Mouse (Mus musculus) hindbrain, embryonic 10.5 days (tissue): ENCODE data around the gene Tmem221. TPM values are rescaled to one million over a fixed set of nuclear protein-coding genes. Genes with fewer than 3 reads are reported as not detected.

Experiments
- DNase-seq: peaks from one replicate; pipeline ENCODE4 v3.0.0-alpha.2; 2017; ENCODE audit warnings: low spot score
- H3K27ac ChIP-seq: fragments of 300-500 bp; sonication (generic); 2 replicates; pipeline ENCODE4 v1.5.1; 2016; ENCODE audit warnings: mild to moderate bottlenecking, moderate library complexity
- H3K27me3 ChIP-seq: fragments of 300-500 bp; sonication (generic); 2 replicates; pipeline ENCODE4 v1.6.1; 2016; ENCODE audit warnings: mild to moderate bottlenecking; ENCODE audit not compliant: poor library complexity, insufficient read depth, severe bottlenecking
- H3K36me3 ChIP-seq: fragments of 300-500 bp; sonication (generic); 2 replicates; pipeline ENCODE4 v1.6.1; 2016; ENCODE audit warnings: mild to moderate bottlenecking, moderate library complexity
- H3K4me1 ChIP-seq: fragments of 300-500 bp; sonication (generic); replicated peaks from 2 replicates; pipeline ENCODE4 v1.6.1; 2016; ENCODE audit warnings: mild to moderate bottlenecking
- H3K4me3 ChIP-seq: fragments of 300-500 bp; sonication (generic); 2 replicates; pipeline ENCODE4 v1.5.1; 2016; ENCODE audit warnings: mild to moderate bottlenecking, moderate library complexity
- H3K9me3 ChIP-seq: fragments of 300-500 bp; sonication (generic); 2 replicates; pipeline ENCODE4 v1.6.1; 2016; ENCODE audit warnings: mild to moderate bottlenecking, moderate library complexity
- WGBS: fragments of 180-500 bp; shearing (Covaris S2); methylation state at CpG from one replicate; pipeline ENCODE4 v1.1.7; 2016; 5-methylcytosine and 5-hydroxymethylcytosine counted together
- polyA plus RNA-seq: library from polyadenylated mRNA; unstranded; fragments of >200 nt; fragmentation: Nextera tagmentation; extraction: Ambion mirVana; gene quantifications from 2 replicates; pipeline ENCODE4 v1.2.1, GENCODE M21; 2016

Tmem221 gene
- polyA plus RNA-seq, 1 experiment from 2014 or later: 0.18 TPM

DNA sequence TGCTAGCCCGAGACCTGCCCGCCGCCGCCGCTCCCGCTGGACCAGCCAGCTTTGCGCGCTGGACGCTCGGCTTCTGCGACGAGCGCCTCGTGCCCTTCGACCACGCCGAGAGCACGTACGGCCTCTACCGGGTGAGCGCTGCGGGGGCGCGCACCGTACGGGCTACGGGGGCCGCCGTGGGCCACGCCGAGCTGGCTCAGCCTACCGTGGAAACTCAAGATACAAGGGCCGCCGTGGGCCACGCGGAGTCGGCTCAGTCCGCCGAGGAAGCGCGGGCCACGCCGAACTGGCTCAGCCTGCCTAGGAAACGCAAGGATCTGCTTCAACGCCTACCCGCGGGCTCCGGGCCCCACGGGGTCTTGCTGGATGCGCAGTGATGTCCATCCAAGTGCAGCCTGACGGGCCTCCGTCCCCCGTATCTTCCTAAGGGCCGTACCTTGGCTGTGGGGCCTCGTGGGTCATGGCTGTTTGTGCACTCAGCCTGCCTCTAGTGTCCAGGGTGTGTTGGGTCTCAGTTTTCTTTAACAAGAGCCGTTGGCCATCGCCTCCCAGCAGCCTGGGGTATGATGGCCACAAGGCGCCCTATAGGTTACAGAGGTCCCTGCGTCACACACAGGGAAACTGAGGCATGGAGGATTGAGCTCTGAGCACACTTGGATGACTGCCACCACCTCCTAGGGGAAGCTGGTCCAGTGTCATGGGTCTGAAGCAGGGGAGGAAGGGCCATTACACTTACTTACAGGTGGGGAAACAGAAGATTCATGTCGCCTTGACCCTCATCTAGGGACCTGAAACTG, 33.9 kb upstream of the Tmem221 start:
- Histone ChIP-seq H3K9me3 (no peaks in the 10 kb centered on the region), H3K36me3 (peaks cover 19% of the 10 kb centered on the region), H3K27ac (peak overlapping the region; percentile 99), H3K27me3 (peaks cover 12% of the 10 kb centered on the region), H3K4me3 (peak overlapping the region; percentile 91), H3K4me1 (peaks cover 51% of the 10 kb centered on the region)
- WGBS: 6% methylated on average over 60 of the region's 60 CpGs
- no peak for DNase-seq

DNA sequence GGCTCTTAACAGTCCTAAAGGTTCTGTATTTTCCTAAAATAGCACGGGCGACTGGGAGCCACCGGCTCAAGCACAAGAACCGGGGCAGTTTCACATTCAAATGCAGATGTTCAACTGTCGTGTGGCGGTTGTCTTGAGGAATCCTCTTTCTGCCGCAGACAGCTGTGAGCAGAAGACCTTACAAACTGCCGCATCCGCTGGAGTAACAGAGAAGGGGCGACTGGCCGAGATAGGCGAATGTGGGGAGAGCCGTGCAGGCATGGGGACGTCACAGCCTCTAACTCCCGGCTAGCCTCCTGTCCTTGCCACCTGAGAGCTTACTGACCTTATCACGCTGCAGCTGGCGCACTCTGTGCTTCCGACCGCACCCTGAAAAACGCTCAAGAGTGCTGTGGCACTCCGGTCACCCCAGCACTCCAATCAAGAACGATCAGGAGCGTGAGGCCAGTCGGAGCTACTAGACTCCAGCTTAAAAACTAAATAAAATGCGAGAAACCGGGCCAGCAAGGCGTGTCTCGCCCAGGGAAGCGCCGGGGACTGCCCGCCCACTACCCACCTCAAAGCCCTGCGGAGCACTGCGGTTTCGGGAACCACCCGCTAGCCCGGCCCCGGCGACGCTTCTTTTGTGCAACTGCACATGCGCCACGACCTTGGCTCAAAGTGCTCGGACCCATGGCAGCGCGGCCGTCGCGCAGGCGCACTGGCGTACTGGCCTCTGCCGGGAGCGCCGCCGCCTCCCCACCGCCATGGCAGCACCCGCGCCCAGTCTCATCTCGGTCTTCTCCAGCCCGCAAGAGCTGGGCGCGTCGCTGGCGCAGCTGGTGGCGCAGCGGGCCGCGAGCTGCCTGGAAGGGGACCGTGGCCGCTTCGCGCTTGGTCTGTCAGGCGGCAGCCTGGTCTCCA, 33.1 kb upstream of the Tmem221 start, which contains the start of gene Pgls:
Pgls (plus strand) TSS at position 706 of the 903 bp plus-strand sequence.
- H3K4me1 ChIP-seq: peaks cover 51% of the 10 kb centered on the region
- H3K9me3 ChIP-seq: no peaks in the 10 kb centered on the region
- H3K27me3 ChIP-seq: peaks cover 12% of the 10 kb centered on the region
- peak; percentile 96 for DNase-seq
- H3K27ac ChIP-seq: peak within 1 kb of the TSS; percentile 99
- under 1% methylated on average over 71 of the region's 71 CpGs for WGBS
- H3K36me3 ChIP-seq: peaks cover 25% of the 10 kb centered on the region
- H3K4me3 ChIP-seq: peak within 1 kb of the TSS; percentile 91

DNA sequence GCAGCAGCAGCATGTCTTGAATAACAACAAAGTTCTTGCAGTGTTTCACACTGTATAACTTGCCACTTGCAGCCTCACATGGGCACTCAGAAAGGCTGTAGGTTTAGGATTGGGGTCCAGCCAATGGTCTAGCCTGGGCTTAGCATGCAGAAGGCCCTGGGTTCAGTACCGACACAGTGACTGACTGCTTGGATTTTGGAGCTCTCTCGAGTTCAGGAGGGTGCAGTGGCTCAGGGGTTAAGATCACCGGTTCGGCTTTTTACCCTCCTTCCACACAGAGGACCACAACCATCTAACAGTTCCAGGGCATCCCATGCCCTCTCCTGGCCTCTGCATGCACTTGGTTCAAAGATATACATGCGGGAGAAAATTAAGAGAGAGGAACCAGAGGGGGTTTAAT, 32.3 kb upstream of the Tmem221 start:
- Histone ChIP-seq H3K27me3 (peaks cover 12% of the 10 kb centered on the region), H3K9me3 (no peaks in the 10 kb centered on the region), H3K36me3 (peaks cover 30% of the 10 kb centered on the region), H3K4me3 (peak overlapping the region; percentile 91), H3K4me1 (peaks cover 50% of the 10 kb centered on the region), H3K27ac (peak overlapping the region; percentile 99; the same call in 1 of the 2 replicates)
- no peak for DNase-seq
- 26% methylated on average over 5 of the region's 5 CpGs for WGBS

DNA sequence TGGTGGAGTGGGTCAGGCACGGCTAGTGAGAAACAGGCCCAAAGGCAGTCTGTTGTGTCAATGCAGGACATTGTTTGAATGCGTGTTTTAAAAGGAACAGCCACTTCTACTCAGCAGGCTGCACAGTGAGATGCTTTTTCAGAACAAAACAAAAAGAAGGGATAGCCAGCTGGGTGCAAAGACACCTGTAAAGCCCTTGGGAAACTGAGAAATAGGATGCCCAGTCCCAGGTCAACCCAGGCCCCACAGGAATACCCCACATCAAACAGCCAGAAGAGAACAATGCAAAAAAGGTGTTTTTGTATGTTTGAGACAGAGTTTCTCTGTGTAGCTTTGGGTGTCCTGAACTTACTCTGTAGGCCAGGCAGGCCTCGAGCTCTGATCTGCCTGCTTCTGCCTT, 30.1 kb upstream of the Tmem221 start:
- WGBS: 67% methylated on average over 3 of the region's 3 CpGs
- Histone ChIP-seq H3K4me1 (peaks cover 31% of the 10 kb centered on the region), H3K36me3 (peaks cover 37% of the 10 kb centered on the region), H3K27ac (no peak overlapping the region), H3K9me3 (no peaks in the 10 kb centered on the region), H3K27me3 (peaks cover 18% of the 10 kb centered on the region), H3K4me3 (no peak overlapping the region)
- DNase-seq: no peak

DNA sequence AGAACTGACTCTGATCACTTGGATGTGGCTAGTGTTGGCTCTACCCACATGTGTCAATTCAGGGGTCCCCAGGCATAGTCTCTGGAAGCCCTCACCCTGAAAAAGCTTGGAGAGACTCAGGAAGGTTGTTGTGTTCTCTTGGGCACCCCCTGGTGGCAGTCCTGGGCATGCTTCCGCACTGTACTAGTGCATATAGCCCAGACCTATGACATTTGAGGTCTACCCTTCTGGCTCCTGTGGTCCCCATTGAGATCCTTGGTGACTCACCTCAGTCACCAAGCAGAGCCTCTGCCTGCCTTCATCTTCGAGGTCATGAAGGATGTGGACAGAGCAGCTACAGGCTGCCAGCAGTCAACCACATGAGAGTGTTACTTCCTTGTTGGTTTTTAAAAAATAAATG, 28.2 kb upstream of the Tmem221 start:
- peak; percentile 36 for DNase-seq
- H3K27me3 ChIP-seq: peaks cover 19% of the 10 kb centered on the region
- H3K4me3 ChIP-seq: no peak overlapping the region
- H3K9me3 ChIP-seq: no peaks in the 10 kb centered on the region
- H3K4me1 ChIP-seq: peaks cover 12% of the 10 kb centered on the region
- no peak overlapping the region for H3K27ac ChIP-seq
- WGBS: 78% methylated on average over 2 of the region's 2 CpGs
- H3K36me3 ChIP-seq: peaks cover 38% of the 10 kb centered on the region

DNA sequence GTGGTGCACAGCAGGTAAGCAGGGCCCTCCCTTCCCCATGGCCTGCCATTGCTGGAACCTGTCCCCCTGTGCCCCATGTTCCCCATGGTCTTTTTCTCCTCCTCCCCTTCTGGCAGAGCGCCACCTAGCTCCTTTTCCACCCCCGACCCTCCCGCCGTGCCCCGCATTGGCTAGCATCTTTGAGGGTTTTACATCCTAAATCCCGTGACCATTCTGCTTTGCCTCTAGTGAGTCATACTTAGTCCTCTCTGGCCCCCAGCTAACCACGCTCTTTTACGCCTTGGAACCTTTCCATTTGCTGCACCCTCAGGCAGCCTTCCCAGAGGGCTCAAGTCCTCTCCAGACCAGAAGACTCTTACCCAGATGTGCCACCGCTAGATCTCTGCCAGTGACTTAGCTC, 21.5 kb upstream of the Tmem221 start:
- peaks cover 31% of the 10 kb centered on the region for H3K27me3 ChIP-seq
- H3K9me3 ChIP-seq: no peaks in the 10 kb centered on the region
- WGBS: 26% methylated on average over 9 of the region's 9 CpGs
- DNase-seq: no peak
- peaks cover 33% of the 10 kb centered on the region for H3K36me3 ChIP-seq
- no peak overlapping the region for H3K4me3 ChIP-seq
- H3K27ac ChIP-seq: no peak overlapping the region
- H3K4me1 ChIP-seq: peaks cover 5% of the 10 kb centered on the region; the same call in 1 of the 2 replicates

DNA sequence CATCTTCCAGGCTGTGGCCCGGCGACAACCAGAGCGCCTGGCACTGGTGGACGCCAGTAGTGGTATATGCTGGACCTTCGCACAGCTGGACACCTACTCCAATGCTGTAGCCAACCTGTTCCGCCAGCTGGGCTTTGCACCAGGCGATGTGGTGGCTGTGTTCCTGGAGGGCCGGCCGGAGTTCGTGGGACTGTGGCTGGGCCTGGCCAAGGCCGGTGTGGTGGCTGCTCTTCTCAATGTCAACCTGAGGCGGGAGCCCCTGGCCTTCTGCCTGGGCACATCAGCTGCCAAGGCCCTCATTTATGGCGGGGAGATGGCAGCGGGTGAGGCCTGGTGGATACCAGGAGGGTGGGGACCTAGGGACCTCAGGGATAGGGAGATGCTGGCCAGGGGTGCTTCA, 20.8 kb upstream of the Tmem221 start:
- Histone ChIP-seq H3K27ac (no peak overlapping the region), H3K36me3 (peaks cover 26% of the 10 kb centered on the region), H3K9me3 (no peaks in the 10 kb centered on the region), H3K4me3 (no peak overlapping the region), H3K27me3 (peaks cover 31% of the 10 kb centered on the region), H3K4me1 (peaks cover 5% of the 10 kb centered on the region; the same call in 1 of the 2 replicates)
- WGBS: 88% methylated on average over 14 of the region's 14 CpGs
- DNase-seq: no peak

DNA sequence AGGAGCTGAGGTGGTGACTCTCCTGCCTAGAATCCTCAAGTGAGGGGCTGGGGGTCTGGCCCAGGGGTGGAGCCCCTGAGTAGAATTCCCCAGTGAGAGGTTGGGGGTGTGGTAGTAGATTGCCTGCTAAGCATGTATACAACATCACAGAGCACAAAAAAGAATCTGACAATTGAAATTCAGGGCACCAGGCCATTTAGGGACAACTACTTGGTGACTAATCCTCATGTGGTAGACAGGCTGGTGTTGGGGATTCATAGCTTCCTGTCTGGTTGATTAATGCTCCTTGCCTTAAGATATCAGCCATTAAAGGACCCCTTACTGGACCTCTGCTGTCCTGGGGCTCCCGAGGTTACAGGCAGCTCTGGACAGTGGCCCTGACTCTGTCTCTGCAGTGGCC, 20.3 kb upstream of the Tmem221 start:
- WGBS: 63% methylated on average over 1 of the region's 1 CpGs

DNA sequence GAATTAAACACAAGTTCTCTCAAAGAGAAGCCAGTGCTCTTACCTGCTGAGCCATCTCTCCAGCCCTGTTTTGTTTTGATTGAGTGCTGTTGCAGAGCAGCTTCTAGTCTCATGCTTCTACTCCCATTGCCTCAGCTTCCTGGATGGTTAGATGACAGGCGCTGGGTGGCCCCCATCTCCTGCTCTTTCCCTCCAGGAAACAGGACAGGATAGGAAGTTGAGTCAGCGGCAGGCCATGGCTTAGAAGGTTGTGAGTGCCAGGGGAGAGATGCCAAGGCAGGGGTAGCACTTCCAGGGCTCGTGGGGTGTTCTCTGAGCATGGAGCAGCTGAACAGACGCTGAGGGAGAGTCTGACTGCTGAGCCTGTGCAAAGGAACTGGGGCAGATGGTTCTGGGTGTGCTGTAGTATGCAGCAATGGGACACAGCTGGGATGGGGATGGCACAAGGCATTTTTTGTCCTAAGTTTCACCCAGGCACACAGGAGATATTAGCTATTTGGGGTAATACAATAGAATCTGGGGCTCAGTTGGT, 19.3 kb upstream of the Tmem221 start:
- H3K4me1 ChIP-seq: peaks cover 6% of the 10 kb centered on the region
- no peak for DNase-seq
- H3K27ac ChIP-seq: no peak overlapping the region
- 73% methylated on average over 4 of the region's 4 CpGs for WGBS
- peaks cover 24% of the 10 kb centered on the region for H3K27me3 ChIP-seq
- no peaks in the 10 kb centered on the region for H3K9me3 ChIP-seq
- H3K4me3 ChIP-seq: no peak overlapping the region
- peaks cover 15% of the 10 kb centered on the region for H3K36me3 ChIP-seq

More for the DNA sequence above, 20.3 kb upstream of the Tmem221 start:
- no peaks in the 10 kb centered on the region for H3K9me3 ChIP-seq
- no peak overlapping the region for H3K4me3 ChIP-seq
- peaks cover 27% of the 10 kb centered on the region for H3K27me3 ChIP-seq
- peaks cover 21% of the 10 kb centered on the region for H3K36me3 ChIP-seq
- no peak overlapping the region for H3K27ac ChIP-seq
- DNase-seq: no peak
- H3K4me1 ChIP-seq: peaks cover 5% of the 10 kb centered on the region; the same call in 1 of the 2 replicates

DNA sequence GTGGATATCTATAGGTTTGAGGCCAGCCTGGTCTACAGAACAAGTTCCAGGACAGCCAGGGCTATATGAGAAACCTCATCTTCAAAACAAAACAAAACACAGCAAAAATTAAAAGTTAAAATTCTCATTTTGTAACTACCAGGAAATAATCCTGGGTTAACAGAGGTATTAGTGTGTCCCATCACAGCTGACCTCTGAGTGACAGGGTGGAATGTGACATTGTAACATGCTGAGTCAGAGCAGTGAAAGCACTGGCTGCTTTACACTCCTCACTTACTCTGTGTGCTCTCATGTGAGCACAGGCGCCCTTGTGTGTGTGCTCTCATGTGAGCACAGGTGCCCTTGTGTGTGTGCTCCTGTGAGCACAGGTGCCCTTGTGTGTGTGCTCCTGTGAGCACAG, 16.3 kb upstream of the Tmem221 start:
- H3K36me3 ChIP-seq: no peaks in the 10 kb centered on the region
- no peak for DNase-seq
- 69% methylated on average over 1 of the region's 1 CpGs for WGBS
- no peak overlapping the region for H3K27ac ChIP-seq
- H3K4me1 ChIP-seq: peaks cover 23% of the 10 kb centered on the region
- H3K9me3 ChIP-seq: no peaks in the 10 kb centered on the region
- no peak overlapping the region for H3K4me3 ChIP-seq
- peaks cover 13% of the 10 kb centered on the region for H3K27me3 ChIP-seq

DNA sequence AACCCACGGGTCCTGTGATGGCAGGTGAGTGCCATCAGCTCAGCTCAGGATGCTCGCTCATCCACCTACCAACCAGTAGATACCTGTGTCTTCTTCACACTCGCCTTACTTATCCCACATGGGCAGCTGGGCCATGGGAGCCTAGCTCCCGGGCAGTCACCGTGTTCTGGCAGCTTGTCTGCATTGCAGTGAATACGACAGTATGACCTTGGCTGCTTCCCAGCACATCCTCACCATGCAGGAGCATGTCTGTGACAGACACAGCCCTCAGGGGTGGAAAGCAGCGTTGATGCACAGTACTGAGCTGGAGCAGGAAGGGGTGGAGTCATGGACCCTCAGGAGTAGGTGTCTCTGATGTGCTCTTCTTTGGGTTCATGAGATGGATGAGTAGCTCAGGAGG, 15.8 kb upstream of the Tmem221 start:
- Histone ChIP-seq H3K9me3 (no peaks in the 10 kb centered on the region), H3K4me1 (peaks cover 28% of the 10 kb centered on the region), H3K36me3 (no peaks in the 10 kb centered on the region), H3K27ac (no peak overlapping the region), H3K27me3 (peaks cover 11% of the 10 kb centered on the region), H3K4me3 (no peak overlapping the region)
- DNase-seq: no peak
- WGBS: 85% methylated on average over 7 of the region's 7 CpGs

DNA sequence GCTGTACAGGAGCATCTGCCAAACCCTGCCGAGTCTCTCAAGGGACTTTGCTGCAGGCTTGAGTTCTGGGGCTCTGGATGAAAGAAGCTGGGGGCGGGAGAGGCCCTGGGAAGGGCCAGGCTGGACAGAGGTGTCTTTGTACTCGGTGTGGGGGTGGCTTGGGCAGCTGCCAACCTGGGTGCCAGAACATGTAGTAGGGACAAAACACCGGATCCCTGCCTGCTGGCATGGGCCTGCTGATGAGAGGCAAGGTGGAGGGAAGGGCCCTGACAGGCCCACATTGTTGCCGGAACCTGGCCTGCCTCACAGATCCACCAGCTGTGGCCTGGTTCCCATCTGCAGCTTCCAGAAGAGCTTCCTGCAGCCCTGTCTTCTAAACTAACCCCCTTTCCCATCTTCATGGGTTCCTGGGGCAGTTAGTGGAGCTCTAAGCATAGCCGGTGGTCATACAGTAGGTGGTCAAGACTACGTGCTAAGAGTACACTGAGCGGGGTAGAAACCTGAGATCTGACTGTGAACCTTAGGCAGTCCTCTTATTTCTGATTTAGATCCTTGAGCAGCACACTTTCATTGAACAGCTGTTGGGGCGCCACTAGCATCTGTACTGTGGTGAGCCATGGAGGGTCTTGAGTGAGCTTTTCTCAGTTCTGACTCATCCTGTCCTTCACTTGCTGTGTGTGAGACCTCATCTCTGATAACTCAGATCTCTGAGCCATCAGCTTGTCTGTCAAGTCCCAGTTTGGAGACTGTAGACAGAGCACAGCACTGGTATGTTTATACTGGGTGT, 14.4 kb upstream of the Tmem221 start:
- peaks cover 40% of the 10 kb centered on the region for H3K4me1 ChIP-seq
- 83% methylated on average over 9 of the region's 9 CpGs for WGBS
- H3K36me3 ChIP-seq: no peaks in the 10 kb centered on the region
- H3K27ac ChIP-seq: no peak overlapping the region
- no peaks in the 10 kb centered on the region for H3K9me3 ChIP-seq
- H3K27me3 ChIP-seq: peaks cover 24% of the 10 kb centered on the region
- H3K4me3 ChIP-seq: peak overlapping the region; percentile 5; the same call in 1 of the 2 replicates
- no peak for DNase-seq
